Mouse (Mus musculus): ENCODE results near the gene Rab34. TPM values are rescaled to one million over a fixed set of nuclear protein-coding genes. Genes with fewer than 3 reads are reported as not detected.

Rab34 gene
- 10.7 and 11.2 TPM in 2 replicates for polyA plus RNA-seq (2012; rRNA removed)

DNA sequence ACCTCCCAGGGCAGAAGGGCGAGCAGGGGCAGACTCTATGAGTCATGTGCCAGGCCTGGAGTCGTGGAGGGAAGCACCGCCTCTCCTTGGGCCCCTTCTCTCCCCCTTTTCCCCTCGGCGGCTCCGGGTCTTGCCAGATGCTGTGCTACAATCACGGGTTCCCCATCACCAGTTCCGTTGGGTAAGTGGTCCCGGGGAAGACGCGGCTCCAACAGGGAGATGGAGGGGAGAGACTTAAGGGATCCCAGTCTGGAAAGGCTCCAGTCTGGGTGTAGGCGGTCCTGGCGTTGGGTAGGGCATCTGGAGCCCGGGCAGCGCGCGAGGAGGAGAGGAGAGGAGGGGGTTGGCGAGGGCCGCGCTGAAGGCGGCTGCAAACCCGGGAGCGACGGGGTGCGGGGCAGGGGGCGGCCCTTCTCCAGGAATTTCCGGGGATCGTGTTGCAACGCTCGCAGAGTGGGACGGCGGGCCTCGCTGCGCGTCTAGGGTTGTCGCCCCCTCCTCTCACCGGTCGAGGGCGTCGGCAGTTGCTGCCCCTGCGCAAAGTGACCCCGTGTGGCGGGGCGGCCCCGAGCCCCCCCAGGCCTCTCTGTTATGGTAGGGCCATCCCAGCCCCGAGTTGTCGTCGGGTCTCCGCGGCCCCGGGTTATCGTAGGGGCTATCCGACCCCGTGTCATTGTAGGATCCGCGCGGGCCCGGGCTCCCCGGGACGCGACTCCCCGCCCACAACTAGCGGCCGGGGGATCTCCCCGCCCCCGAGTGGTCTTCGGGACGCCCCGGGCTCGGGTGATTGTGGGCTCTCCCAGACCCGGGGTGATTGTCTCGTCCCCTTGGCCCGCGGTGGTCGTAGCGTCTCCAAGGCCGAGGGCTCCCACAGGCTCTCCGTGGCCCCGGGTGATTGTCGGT, at the start of gene Rab34:
Gene Rab34 (plus strand): TSS at position 100 of the 903 bp plus-strand sequence.
- DNase-seq (ENCODE audit: low read depth, low spot score) = no peak
- WGBS = 3% methylated on average over 80 of the region's 80 CpGs

DNA sequence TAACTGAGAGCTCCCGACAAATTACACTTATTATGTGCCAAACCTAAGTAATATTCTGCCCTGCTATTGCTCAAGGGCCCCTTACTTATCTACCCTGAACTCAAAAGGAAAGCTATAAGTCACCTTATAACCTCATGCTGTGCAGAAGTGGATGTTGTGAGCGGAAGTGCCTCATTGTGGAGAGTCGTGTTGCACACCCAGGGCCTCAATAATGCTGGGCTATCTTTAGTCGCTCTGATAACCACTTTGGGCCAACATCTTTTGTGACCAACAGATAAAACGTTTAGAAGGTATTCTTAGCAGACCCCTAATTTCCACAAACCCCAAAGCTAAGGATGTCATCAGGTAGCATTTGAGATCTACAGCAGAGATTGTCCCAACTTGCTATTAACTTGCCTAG, 47.6 kb upstream of the Rab34 start:
- no peak for DNase-seq (ENCODE audit: low read depth, low spot score)
- 78% methylated on average over 5 of the region's 5 CpGs for WGBS

DNA sequence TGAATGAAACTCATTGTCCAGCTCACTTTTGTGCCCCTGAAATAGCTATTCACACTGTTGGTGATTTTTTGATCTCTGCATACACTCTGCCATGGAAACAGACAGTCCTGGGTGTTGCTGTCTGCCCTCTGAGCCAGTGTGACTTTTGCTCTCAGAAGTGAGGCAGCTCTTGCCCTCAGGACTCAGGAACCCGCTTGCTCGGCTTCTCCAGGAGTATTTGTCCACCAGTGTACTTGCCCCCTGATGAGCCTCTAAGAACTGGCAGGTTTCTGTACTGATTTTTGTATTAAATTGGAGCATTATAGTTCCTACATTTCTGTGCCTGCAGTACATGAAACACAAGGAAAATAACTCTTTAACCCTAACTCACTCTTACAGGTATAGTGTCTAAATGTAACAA, 44.7 kb upstream of the Rab34 start:
- no peak for DNase-seq (ENCODE audit: low read depth, low spot score)
- WGBS = 91% methylated on average over 2 of the region's 2 CpGs

GRCm38 (mm10) chr11:78146168-78146567, 42.1 kb upstream of the Rab34 start:
- WGBS = 68% methylated on average over 5 of the region's 5 CpGs
- no peak for DNase-seq (ENCODE audit: low read depth, low spot score)

DNA sequence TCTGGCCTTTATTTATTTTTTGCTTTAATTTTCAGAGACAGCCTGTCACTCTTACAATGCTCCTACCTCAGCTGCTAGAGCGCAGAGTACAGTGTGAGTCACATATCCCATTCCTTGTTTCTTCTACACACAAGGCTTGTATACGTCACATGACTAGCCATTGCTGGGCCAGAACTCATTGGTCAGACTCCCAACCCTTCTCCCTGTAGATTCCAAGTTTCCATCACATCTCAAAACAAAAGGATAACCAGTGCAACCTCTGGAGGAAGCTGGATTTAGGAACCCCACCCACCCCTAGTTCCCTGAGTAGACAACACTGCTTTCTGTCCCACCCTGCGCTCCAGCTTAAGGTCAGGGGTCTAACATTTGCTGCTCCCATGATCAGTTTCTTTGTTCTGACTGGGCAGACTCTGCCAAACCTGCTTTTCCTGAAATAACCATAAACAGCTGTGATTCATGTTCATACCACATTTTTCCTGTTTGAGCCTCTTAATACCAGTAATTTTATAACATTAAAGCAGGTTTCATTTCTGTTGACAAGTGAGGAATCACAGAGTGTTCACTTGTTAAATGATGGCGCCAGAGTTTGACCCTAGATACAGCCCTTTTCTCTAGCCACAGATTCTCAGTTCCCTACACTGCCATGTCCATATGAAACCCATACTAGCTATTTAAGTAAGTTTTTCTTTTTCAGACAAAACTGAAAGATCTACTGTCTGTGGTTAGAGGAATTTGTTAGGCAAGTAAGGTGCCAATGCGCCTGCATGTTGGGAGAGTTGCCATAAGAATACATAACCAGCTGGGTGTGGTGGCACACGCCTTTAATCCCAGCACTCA, 41.3 kb upstream of the Rab34 start:
- DNase-seq (ENCODE audit: low read depth, low spot score) = no peak
- WGBS = 73% methylated on average over 6 of the region's 6 CpGs

DNA sequence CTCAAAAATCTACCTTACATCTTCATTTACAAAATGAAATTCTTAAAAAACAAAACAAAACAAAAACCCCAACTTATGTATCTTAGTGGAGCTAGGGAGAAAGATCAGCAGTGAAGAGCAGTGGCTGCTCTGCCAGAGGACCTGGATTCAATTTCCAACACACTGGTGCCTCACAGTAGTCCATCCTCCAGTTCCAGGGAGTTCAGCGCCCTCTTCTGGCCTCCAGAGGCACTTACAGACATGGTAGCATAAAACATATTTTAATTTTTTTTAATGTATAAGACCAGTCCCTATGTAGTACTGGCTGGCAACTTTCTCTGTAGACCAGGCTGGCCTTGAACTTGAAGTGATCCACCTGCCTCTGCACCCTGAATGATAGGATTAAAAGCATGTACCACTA, 37.1 kb upstream of the Rab34 start:
- 36% methylated on average over 1 of the region's 1 CpGs for WGBS
- DNase-seq (ENCODE audit: low read depth, low spot score) = no peak

GRCm38 (mm10) chr11:78152299-78153231, 35.7 kb upstream of the Rab34 start:
- no peak for DNase-seq (ENCODE audit: low read depth, low spot score)

GRCm38 (mm10) chr11:78153778-78154177, 34.5 kb upstream of the Rab34 start:
- 82% methylated on average over 13 of the region's 13 CpGs for WGBS
- DNase-seq (ENCODE audit: low read depth, low spot score) = no peak

More at GRCm38 (mm10) chr11:78152299-78153231, 35.7 kb upstream of the Rab34 start:
- WGBS = 61% methylated on average over 9 of the region's 9 CpGs

- 86% methylated on average over 5 of the region's 5 CpGs for WGBS
- no peak for DNase-seq (ENCODE audit: low read depth, low spot score)
These were observed 32.6 kb upstream of the Rab34 start for GRCm38 (mm10) chr11:78155674-78156073.

DNA sequence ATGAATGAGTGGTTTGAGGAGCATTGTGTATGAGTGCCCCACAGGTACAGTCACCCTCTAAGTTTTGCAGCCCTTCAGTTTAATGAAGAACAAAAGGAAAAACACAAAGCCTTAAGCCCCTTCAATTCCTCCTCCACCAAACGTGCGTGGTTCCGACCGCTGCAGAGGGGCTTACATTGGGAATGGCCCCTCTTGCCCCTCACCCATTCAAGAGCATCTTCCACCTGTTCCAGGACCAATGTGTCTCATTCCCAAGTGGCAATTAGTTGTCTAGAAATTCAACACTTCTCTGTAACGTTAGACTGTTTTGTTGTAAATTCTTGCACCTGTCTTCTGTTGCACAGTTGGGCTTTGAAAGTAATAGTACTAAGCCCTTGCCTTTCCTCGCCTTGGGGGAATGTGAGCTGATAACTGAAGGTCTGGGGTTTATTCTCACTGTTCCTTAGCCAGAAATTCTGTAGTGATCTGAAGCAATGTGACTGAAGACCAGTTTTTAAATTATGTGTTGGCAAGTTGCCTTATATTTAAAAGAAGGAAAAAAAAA, 32.0 kb upstream of the Rab34 start:
- no peak for DNase-seq (ENCODE audit: low read depth, low spot score)
- WGBS = 78% methylated on average over 6 of the region's 6 CpGs

DNA sequence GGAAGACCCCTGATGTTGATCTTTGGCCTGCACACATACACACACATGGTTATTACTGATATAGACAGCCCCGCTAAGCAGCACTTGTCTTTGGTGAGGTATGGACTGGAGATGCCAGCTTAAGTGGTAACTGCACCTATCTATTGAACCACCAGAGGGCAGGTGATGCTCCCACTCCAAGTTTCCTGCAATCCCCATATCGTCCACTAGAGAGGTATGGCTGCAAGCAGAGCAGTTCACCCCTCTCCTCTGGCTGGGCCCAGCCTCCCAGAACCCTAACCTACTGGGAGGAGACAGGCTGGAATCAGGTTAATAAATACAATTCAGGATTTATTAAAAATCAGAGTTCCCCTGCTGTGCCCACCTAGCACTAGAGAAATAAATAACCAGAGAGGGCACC, 29.1 kb upstream of the Rab34 start:
- 10% methylated on average over 2 of the region's 2 CpGs for WGBS

GRCm38 (mm10) chr11:78159557-78159956, 28.7 kb upstream of the Rab34 start:
- DNase-seq (ENCODE audit: low read depth, low spot score) = no peak
- 70% methylated on average over 7 of the region's 7 CpGs for WGBS

More for the DNA sequence above, 29.1 kb upstream of the Rab34 start:
- no peak for DNase-seq (ENCODE audit: low read depth, low spot score)

GRCm38 (mm10) chr11:78160171-78160570, 28.1 kb upstream of the Rab34 start:
- 77% methylated on average over 18 of the region's 18 CpGs for WGBS
- DNase-seq (ENCODE audit: low read depth, low spot score) = no peak

DNA sequence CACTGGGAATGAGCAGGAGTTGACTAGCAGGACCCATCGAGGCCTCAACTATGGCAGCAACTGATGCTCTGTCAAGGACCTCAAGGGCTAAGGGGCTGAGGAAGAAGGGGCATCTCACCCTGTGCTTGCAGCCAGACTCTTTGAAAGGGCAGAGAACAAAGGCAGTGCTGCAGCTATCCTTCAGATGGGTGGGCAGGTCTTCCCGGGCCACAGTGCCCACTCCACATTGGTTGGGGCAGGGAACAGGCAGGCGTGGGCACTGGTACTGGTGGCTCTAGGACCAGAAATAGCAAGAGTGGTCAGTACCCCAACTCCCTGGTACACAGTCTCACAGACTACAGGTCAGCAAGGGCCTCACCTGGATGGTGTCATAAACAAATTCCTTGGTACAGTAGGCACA, 27.6 kb upstream of the Rab34 start:
- WGBS = 83% methylated on average over 3 of the region's 3 CpGs
- no peak for DNase-seq (ENCODE audit: low read depth, low spot score)

DNA sequence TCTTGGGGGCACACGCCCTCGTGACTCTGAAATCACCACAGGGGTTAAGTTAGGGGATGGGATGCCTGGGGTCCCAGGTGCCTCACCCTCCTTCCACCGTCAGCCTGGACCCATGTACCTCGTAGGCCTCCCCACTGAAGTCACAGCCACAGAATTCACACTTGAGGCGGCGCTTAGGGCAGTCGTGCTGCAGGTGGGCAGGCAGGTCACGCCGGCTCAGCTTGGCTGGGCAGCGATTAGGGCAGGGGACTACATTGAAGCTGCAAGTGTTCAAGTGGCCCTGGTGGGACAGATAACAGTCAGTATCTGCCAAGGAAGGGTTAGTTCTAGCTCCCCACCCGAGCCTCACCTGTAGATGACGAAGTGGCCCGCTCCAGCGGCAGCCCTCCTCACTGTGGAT, 27.1 kb upstream of the Rab34 start:
- no peak for DNase-seq (ENCODE audit: low read depth, low spot score)
- WGBS = 87% methylated on average over 14 of the region's 14 CpGs

GRCm38 (mm10) chr11:78161968-78162367, 26.3 kb upstream of the Rab34 start:
- no peak for DNase-seq (ENCODE audit: low read depth, low spot score)
- WGBS = 27% methylated on average over 4 of the region's 4 CpGs

DNA sequence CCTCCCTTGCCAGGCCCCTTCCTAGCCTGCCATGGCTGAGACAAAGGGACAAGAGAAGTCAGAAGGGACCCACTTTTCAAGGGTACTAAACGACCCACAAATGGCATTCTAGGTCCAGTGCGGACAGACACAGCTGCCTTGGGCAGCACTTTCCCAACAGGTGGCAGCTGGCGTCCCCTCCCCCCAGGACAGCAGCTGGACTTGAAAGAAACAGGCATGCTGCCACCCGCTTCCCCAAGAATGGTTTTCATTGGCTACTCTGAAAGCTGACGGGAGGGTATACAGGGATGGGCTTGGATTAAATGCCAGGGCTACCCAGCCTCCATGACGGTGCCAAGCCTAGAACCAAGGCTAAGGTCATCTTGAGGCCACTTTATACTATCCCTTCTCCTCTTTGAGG, 25.7 kb upstream of the Rab34 start:
- WGBS = 17% methylated on average over 6 of the region's 6 CpGs
- no peak for DNase-seq (ENCODE audit: low read depth, low spot score)

GRCm38 (mm10) chr11:78163045-78163444, 25.2 kb upstream of the Rab34 start:
- WGBS = 74% methylated on average over 2 of the region's 2 CpGs
- no peak for DNase-seq (ENCODE audit: low read depth, low spot score)
